Mouse (Mus musculus): ENCODE data around the gene Ralbp1.

DNA sequence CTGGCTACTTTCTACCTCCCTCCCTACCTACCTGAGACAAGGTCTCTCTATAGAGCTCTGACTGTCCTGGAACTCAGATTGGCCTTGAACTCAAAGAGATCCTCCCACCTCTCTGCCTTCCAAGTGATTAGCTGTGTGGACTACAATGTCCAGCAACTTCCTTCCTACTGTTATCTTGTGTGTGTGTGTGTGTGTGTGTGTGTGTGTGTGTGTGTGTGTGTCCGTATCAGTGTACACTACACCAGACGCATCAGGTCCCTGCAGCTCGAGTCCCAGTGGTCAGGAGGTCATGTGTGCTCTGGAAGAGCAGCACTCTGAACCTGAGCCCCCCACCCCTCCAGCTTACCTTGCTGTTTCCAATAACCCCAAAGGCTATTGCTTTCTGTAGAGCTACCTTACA lies 19.4 kb downstream of the Ralbp1 start:
- TF ChIP-seq CTCF (conservative IDR thresholded peaks at IDR 0.05; ENCODE audit: low read length): no peak
- no peak for TF ChIP-seq NANOG (IDR thresholded peaks at IDR 0.05; ENCODE audit: borderline replicate concordance, low read length)
